Comparison of ENCODE assay signal across 9 mouse cellular contexts in the genomic region with DNA sequence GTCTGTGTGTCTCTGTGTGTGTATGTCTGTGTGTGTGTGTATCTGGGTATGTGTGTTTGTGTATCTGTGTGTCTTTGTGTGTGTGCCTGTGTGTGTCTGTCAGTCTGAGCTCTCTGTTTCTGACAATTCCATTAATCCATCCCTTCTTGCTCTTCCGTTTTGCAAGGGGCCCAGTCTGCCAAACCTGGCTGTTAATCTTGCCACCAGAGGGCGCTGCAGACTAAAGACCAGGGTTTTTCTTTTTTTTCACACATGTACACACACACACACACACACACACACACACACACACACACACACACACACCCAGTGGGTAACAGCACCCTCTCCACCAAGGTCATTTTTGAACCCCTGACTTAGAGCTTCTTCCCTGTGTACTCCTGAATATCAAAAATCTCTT.
DNase-seq lines count a peak whose midpoint lies in the region; ATAC-seq and TF ChIP-seq lines count a peak whose summit lies in the region.
"Had no signal": no experiment of that assay in that cellular context is flagged by ENCODE, and none has a peak within 500 bp of the region (broad histone marks: within the 10 kb centered on the region; RNA-seq: fewer than 3 reads in every experiment).

No protein-coding gene starts in this region.

- peak; percentile 31 for TF ChIP-seq CTCF in left cerebral cortex, adult 2 months (IDR thresholded peaks at IDR 0.05)
- peak; percentile 71 for TF ChIP-seq CTCF in lung, embryonic 14.5 days (IDR thresholded peaks at IDR 0.05; ENCODE audit: low read depth)

- no peaks in the 10 kb centered on the region for H3K4me1 ChIP-seq in forebrain, embryonic 11.5 days (replicated peaks; ENCODE audit: control insufficient read depth, insufficient read depth, low read length)
- H3K4me1 ChIP-seq in forebrain, embryonic 12.5 days, result no peaks in the 10 kb centered on the region
- no peaks in the 10 kb centered on the region for H3K4me1 ChIP-seq in lung, embryonic 14.5 days (ENCODE audit: insufficient read depth)

- 8% methylated on average over 2 of the region's 2 CpGs for WGBS in forebrain, embryonic 11.5 days
- WGBS in forebrain, embryonic 12.5 days, result 0% methylated on average over 2 of the region's 2 CpGs
- 11% methylated on average over 2 of the region's 2 CpGs for WGBS in lung, embryonic 14.5 days

- no peak for ATAC-seq in forebrain, embryonic 11.5 days (replicated peaks; ENCODE audit: low FRiP score)
- ATAC-seq in forebrain, embryonic 12.5 days (ENCODE audit: low FRiP score), result no peak
- ATAC-seq in lung, embryonic 14.5 days (ENCODE audit: insufficient read depth), result no peak

- H3K27ac ChIP-seq in forebrain, embryonic 11.5 days (ENCODE audit: low read depth, low read length), result no peak overlapping the region
- no peak overlapping the region for H3K27ac ChIP-seq in forebrain, embryonic 12.5 days
- H3K27ac ChIP-seq in left cerebral cortex, adult 2 months, result no peak overlapping the region
- H3K27ac ChIP-seq in lung, embryonic 14.5 days (ENCODE audit: low read depth), result no peak overlapping the region
- H3K27ac ChIP-seq: macrophage had no signal

- H3K4me2 ChIP-seq in forebrain, embryonic 11.5 days (ENCODE audit: low read depth, low read length, severe bottlenecking), result no peak overlapping the region
- no peak overlapping the region for H3K4me2 ChIP-seq in forebrain, embryonic 12.5 days
- no peak overlapping the region for H3K4me2 ChIP-seq in lung, embryonic 14.5 days

- DNase-seq in forebrain, embryonic 11.5 days (ENCODE audit: low spot score), result peak; percentile 72
- peak; percentile 10 to 20 for DNase-seq in left cerebral cortex, adult 2 months (ENCODE audit: extremely low spot score in 1 of 2, low spot score in 2 of 2)
- no peak for DNase-seq in left cerebral cortex, adult 8-10 months (ENCODE audit: low spot score in 2 of 2)
- DNase-seq in Muller cell, postnatal 12 days (ENCODE audit: inconsistent ontology term), result peak; percentile 9
- peak; percentile 34 for DNase-seq in forelimb bud, embryonic 11.5 days (ENCODE audit: low read depth, low spot score)
- DNase-seq in lung, embryonic 14.5 days, result peak; percentile 73
- peak; percentile 6 for DNase-seq in yolk sac, embryonic 10.5 days (ENCODE audit: low spot score)

- H3K4me3 ChIP-seq in forebrain, embryonic 11.5 days (ENCODE audit: low read depth, low read length), result no peak overlapping the region
- no peak overlapping the region for H3K4me3 ChIP-seq in forebrain, embryonic 12.5 days (replicated peaks)
- no peak overlapping the region for H3K4me3 ChIP-seq in left cerebral cortex, adult 2 months
- H3K4me3 ChIP-seq in lung, embryonic 14.5 days (ENCODE audit: low read depth, low read length), result no peak overlapping the region

- intact Hi-C loops in left cerebral cortex, adult 2 months (cut with DNase I), result loop anchor here (2.0 kb wide), 3 partner anchors 70 to 722 kb away; no protein-coding TSS in a partner anchor

- no peaks in the 10 kb centered on the region for H3K36me3 ChIP-seq in forebrain, embryonic 11.5 days (ENCODE audit: control insufficient read depth, insufficient read depth, low read length)
- no peaks in the 10 kb centered on the region for H3K36me3 ChIP-seq in forebrain, embryonic 12.5 days (replicated peaks)
- no peaks in the 10 kb centered on the region for H3K36me3 ChIP-seq in lung, embryonic 14.5 days (ENCODE audit: insufficient read depth)

- H3K9ac ChIP-seq in forebrain, embryonic 11.5 days (ENCODE audit: low read length), result no peak overlapping the region
- H3K9ac ChIP-seq in forebrain, embryonic 12.5 days, result no peak overlapping the region
- H3K9ac ChIP-seq in lung, embryonic 14.5 days, result no peak overlapping the region

- H3K27me3 ChIP-seq in forebrain, embryonic 11.5 days (ENCODE audit: control insufficient read depth, insufficient read depth, low read length), result no peaks in the 10 kb centered on the region
- H3K27me3 ChIP-seq in forebrain, embryonic 12.5 days, result 0 out of 2 replicates have a peak, but pooled peaks cover 4% of the 10 kb centered on the region
- H3K27me3 ChIP-seq in lung, embryonic 14.5 days (ENCODE audit: insufficient read depth, low read length), result no peaks in the 10 kb centered on the region

- no peaks in the 10 kb centered on the region for H3K9me3 ChIP-seq in forebrain, embryonic 11.5 days (ENCODE audit: control insufficient read depth, low read length)
- no peaks in the 10 kb centered on the region for H3K9me3 ChIP-seq in forebrain, embryonic 12.5 days
- H3K9me3 ChIP-seq in lung, embryonic 14.5 days (ENCODE audit: low read depth, low read length), result no peaks in the 10 kb centered on the region

Comparison
In these comparisons a context has a peak if more than half of its experiments do, and no peak if none do; other contexts are left out.
1. DNase-seq: peak in forebrain, embryonic 11.5 days (single experiment), left cerebral cortex, adult 2 months (2 of 2), Muller cell, postnatal 12 days (single experiment), forelimb bud, embryonic 11.5 days (single experiment), lung, embryonic 14.5 days (single experiment) and yolk sac, embryonic 10.5 days (single experiment); none in left cerebral cortex, adult 8-10 months (0 of 2).